Mouse (Mus musculus) CH12.LX (cell line): ENCODE measurements around the gene Rfpl4. TPM values are rescaled to one million over a fixed set of nuclear protein-coding genes. Genes with fewer than 3 reads are reported as not detected.
A peak's percentile ranks its signal among the peaks of the same experiment; 100 is the strongest.

Experiments
- DNase-seq: peaks from one replicate; pipeline ENCODE4 v3.0.0-alpha.2; 2013; ENCODE audit errors: extremely low read depth
- H3K27ac ChIP-seq: 2 replicates; pipeline ENCODE4 v1.5.1; 2012; ENCODE audit warnings: low read depth, mild to moderate bottlenecking, control low read depth, moderate library complexity; ENCODE audit not compliant: insufficient read depth
- H3K27me3 ChIP-seq: replicated peaks from 2 replicates; pipeline ENCODE3; 2012; ENCODE audit warnings: inconsistent platforms
- H3K36me3 ChIP-seq, 2 experiments: replicated peaks in 1 of 2; 2 replicates each; pipeline versions ENCODE3 to v1.6.1; 2012; ENCODE audit warnings: inconsistent platforms in 1 of 2, low read length in 1 of 2, mild to moderate bottlenecking in 1 of 2, mixed read lengths in 1 of 2, moderate library complexity in 1 of 2; ENCODE audit not compliant: control insufficient read depth in 1 of 2, insufficient read depth in 1 of 2
- H3K4me1 ChIP-seq, 2 experiments: 2 replicates each; pipeline ENCODE4 v1.6.1; 2012; ENCODE audit warnings: inconsistent platforms in 1 of 2, moderate library complexity in 1 of 2; ENCODE audit not compliant: insufficient read depth in 2 of 2, control insufficient read depth in 1 of 2
- H3K4me2 ChIP-seq: 2 replicates; pipeline ENCODE4 v1.6.1; 2012; ENCODE audit warnings: low read depth, mild to moderate bottlenecking, control low read depth; ENCODE audit not compliant: poor library complexity, insufficient read depth, severe bottlenecking
- H3K4me3 ChIP-seq, 3 experiments: fragments of 150-350 bp in 1 of 3; sonication (generic) in 1 of 3; replicated peaks in 1 of 3; 2 replicates each; pipeline versions ENCODE3 to v1.5.1; 2011 to 2012; ENCODE audit warnings: low read depth in 2 of 3, low read length in 2 of 3, mild to moderate bottlenecking in 2 of 3, moderate library complexity in 2 of 3, control low read depth in 1 of 3, improper control_type of control experiment in 1 of 3, inconsistent platforms in 1 of 3, mixed read lengths in 1 of 3; ENCODE audit not compliant: poor library complexity in 1 of 3
- H3K79me2 ChIP-seq: replicated peaks from 2 replicates; pipeline ENCODE4 v1.6.1; 2012; ENCODE audit warnings: mild to moderate bottlenecking, moderate library complexity; ENCODE audit not compliant: control insufficient read depth, poor library complexity, insufficient read depth, severe bottlenecking; ENCODE audit errors: extremely low read depth
- H3K9ac ChIP-seq: 2 replicates; pipeline ENCODE4 v1.6.1; 2012; ENCODE audit warnings: low read depth, mild to moderate bottlenecking, control low read depth, moderate library complexity; ENCODE audit not compliant: insufficient read depth
- H3K9me3 ChIP-seq: replicated peaks from 2 replicates; pipeline ENCODE3; 2012; ENCODE audit warnings: low read length, inconsistent platforms, mixed read lengths
- CHD2 ChIP-seq: IDR thresholded peaks from 2 replicates; pipeline ENCODE4 v1.6.1; 2011; ENCODE audit warnings: low read length, improper control_type of control experiment
- ELF1 ChIP-seq: IDR thresholded peaks from 2 replicates; pipeline ENCODE4 v1.6.1; 2014; ENCODE audit warnings: low read depth, mild to moderate bottlenecking, inconsistent platforms, low read length, improper control_type of control experiment
- EP300 ChIP-seq: IDR thresholded peaks from 2 replicates; pipeline ENCODE4 v1.6.1; 2011; ENCODE audit warnings: low read length, improper control_type of control experiment
- GABPA ChIP-seq: IDR thresholded peaks from 2 replicates; pipeline ENCODE4 v1.6.1; 2012; ENCODE audit warnings: low read depth, low read length, improper control_type of control experiment, inconsistent platforms; ENCODE audit not compliant: insufficient replicate concordance
- JUN ChIP-seq: IDR thresholded peaks from 2 replicates; pipeline ENCODE4 v1.6.1; 2011; ENCODE audit warnings: low read depth, mild to moderate bottlenecking, low read length, improper control_type of control experiment, moderate library complexity; ENCODE audit not compliant: insufficient read depth
- JUND ChIP-seq: conservative IDR thresholded peaks from 2 replicates; pipeline ENCODE4 v1.6.1; 2011; ENCODE audit warnings: low read depth, low read length, improper control_type of control experiment
- KAT2A ChIP-seq: IDR thresholded peaks from 2 replicates; pipeline ENCODE4 v1.6.1; 2012; ENCODE audit warnings: low read length, improper control_type of control experiment, inconsistent platforms; ENCODE audit not compliant: insufficient replicate concordance
- MAFK ChIP-seq: IDR thresholded peaks from 2 replicates; pipeline ENCODE4 v1.6.1; 2011; ENCODE audit warnings: low read length, improper control_type of control experiment; ENCODE audit not compliant: insufficient replicate concordance
- MAX ChIP-seq: IDR thresholded peaks from 2 replicates; pipeline ENCODE4 v1.6.1; 2011; ENCODE audit warnings: low read length, improper control_type of control experiment
- MAZ ChIP-seq: IDR thresholded peaks from 2 replicates; pipeline ENCODE4 v1.6.1; 2012; ENCODE audit warnings: low read depth, mild to moderate bottlenecking, inconsistent platforms, low read length, improper control_type of control experiment, moderate library complexity
- MXI1 ChIP-seq: IDR thresholded peaks from 2 replicates; pipeline ENCODE4 v1.6.1; 2011; ENCODE audit warnings: mild to moderate bottlenecking, low read depth, low read length, improper control_type of control experiment
- NELFE ChIP-seq: IDR thresholded peaks from 2 replicates; pipeline ENCODE4 v1.6.1; 2011; ENCODE audit warnings: low read depth, low read length, improper control_type of control experiment
- POLR2A ChIP-seq: IDR thresholded peaks from 2 replicates; pipeline ENCODE4 v1.6.1; 2011; ENCODE audit warnings: low read depth, mild to moderate bottlenecking, improper control_type of control experiment, low read length
- RAD21 ChIP-seq: IDR thresholded peaks from 2 replicates; pipeline ENCODE4 v1.6.1; 2011; ENCODE audit warnings: low read depth, mild to moderate bottlenecking, low read length, improper control_type of control experiment, moderate library complexity
- RCOR1 ChIP-seq: conservative IDR thresholded peaks from 2 replicates; pipeline ENCODE4 v1.6.1; 2012; ENCODE audit warnings: low read depth, mild to moderate bottlenecking, inconsistent platforms, low read length, improper control_type of control experiment
- SIN3A ChIP-seq: IDR thresholded peaks from 2 replicates; pipeline ENCODE4 v1.6.1; 2012; ENCODE audit warnings: low read length, improper control_type of control experiment, inconsistent platforms
- SMC3 ChIP-seq: IDR thresholded peaks from 2 replicates; pipeline ENCODE4 v1.6.1; 2011; ENCODE audit warnings: low read depth, low read length, improper control_type of control experiment
- TCF12 ChIP-seq: IDR thresholded peaks from 2 replicates; pipeline ENCODE4 v1.6.1; 2014; ENCODE audit warnings: low read depth, mild to moderate bottlenecking, inconsistent platforms, low read length, improper control_type of control experiment
- UBTF ChIP-seq: IDR thresholded peaks from 2 replicates; pipeline ENCODE4 v1.6.1; 2012; ENCODE audit warnings: low read depth, mild to moderate bottlenecking, inconsistent platforms, low read length, improper control_type of control experiment, moderate library complexity
- USF1 ChIP-seq: IDR thresholded peaks from 2 replicates; pipeline ENCODE4 v1.6.1; 2014; ENCODE audit warnings: low read depth, mild to moderate bottlenecking, inconsistent platforms, low read length, improper control_type of control experiment
- ZMIZ1 ChIP-seq: IDR thresholded peaks from 2 replicates; pipeline ENCODE4 v1.6.1; 2012; ENCODE audit warnings: low read depth, mild to moderate bottlenecking, inconsistent platforms, low read length, improper control_type of control experiment
- dilution Hi-C: fragments of 300-500 bp; cut with MboI; formaldehyde crosslinking; loops from 2 replicates; pipeline ENCODE4 v1.14.3; 2020; ENCODE audit warnings: low sequenced_read_pairs; ENCODE audit not compliant: extremely low pct_unique_long_range_greater_than_20kb, extremely low pct_ligation_motif_present
- in situ Hi-C: fragments of 300-500 bp; cut with MboI; formaldehyde crosslinking; loops from 3 replicates; pipeline ENCODE4 v1.14.3; 2019; ENCODE audit warnings: low sequenced_read_pairs, low pct_ligation_motif_present, low pct_unique_long_range_greater_than_20kb, mixed read lengths
- polyA plus RNA-seq: library from polyadenylated mRNA; unstranded; fragments of >175 nt; gene quantifications from 2 replicates; pipeline ENCODE4 v1.2.1, GENCODE M21; 2012; ENCODE audit warnings: low read depth; ENCODE audit not compliant: insufficient read length
- total RNA-seq, 2 experiments: library from RNA; depleted of rRNA; stranded (reverse); fragments of 300-350 nt in 1 of 2; fragments of >200 nt in 1 of 2; gene quantifications; 2 replicates each; pipeline ENCODE4 v1.2.3; 2012 to 2014

Gene Rfpl4
- total and polyA plus RNA-seq, 3 experiments, result not detected

- TF ChIP-seq EP300 (peak; percentile 97), JUN (no peak), UBTF (no peak), ZMIZ1 (no peak), RCOR1 (peak; percentile 75; the same call in 1 of the 2 replicates), GABPA (no peak), RAD21 (no peak; the same call in none of the 2 replicates), POLR2A (0 out of 2 replicates have a peak, but pooled peaks have one; percentile 11), KAT2A (no peak), USF1 (no peak)
Measured at GRCm38 (mm10) chr7:5101066-5101663, 15.6 kb downstream of the Rfpl4 start (continued).

DNA sequence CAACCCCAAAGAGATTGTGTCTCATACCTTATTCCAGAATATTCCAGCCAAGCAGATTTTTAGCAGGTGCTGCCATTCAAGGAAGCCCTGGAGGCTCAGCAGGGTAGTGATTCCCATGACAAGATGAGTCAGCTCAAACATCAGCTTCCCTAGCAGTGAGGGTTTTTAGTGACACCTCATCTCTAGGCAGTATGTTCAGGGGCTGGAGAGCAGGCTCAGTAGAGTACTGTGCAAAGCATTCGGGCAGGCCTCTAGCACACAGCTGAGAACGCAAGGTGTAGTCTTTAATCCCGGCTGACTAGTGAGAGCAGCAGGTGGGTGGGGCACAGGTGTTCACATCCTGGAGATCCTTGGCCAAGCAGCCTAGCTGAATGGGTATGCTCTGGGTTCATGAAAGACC lies 17.0 kb downstream of the Rfpl4 start:
- TF ChIP-seq MAX, result no peak
- TF ChIP-seq SMC3, result no peak
- no peak for TF ChIP-seq NELFE
- no peak for TF ChIP-seq RCOR1
- no peak for TF ChIP-seq MAZ
- no peak for TF ChIP-seq MXI1
- no peak overlapping the region for H3K4me2 ChIP-seq
- in situ Hi-C loops, result no loop called here
- no peak overlapping the region for H3K4me3 ChIP-seq
- dilution Hi-C loops, result no loop called here
- H3K27ac ChIP-seq, result peak overlapping the region; percentile 40
- peaks cover 43 to 55% of the 10 kb centered on the region in 2 experiments for H3K36me3 ChIP-seq
- no peak overlapping the region for H3K9ac ChIP-seq
- H3K79me2 ChIP-seq, result no peaks in the 10 kb centered on the region
- no peaks in the 10 kb centered on the region for H3K27me3 ChIP-seq
- DNase-seq, result no peak
- no peaks in the 10 kb centered on the region for H3K9me3 ChIP-seq
- peaks cover 11 to 40% of the 10 kb centered on the region in 2 experiments for H3K4me1 ChIP-seq

- Histone ChIP-seq H3K4me3 (no peak overlapping the region), H3K36me3 (peaks cover 54 to 66% of the 10 kb centered on the region in 2 experiments), H3K27me3 (no peaks in the 10 kb centered on the region), H3K79me2 (no peaks in the 10 kb centered on the region), H3K4me2 (no peak overlapping the region), H3K9ac (no peak overlapping the region), H3K27ac (no peak overlapping the region), H3K9me3 (no peaks in the 10 kb centered on the region), H3K4me1 (peaks cover 11 to 40% of the 10 kb centered on the region in 2 experiments)
- in situ Hi-C loops, result no loop called here
- DNase-seq, result no peak
- TF ChIP-seq SMC3 (no peak), RCOR1 (no peak), ELF1 (no peak), TCF12 (no peak), MAFK (no peak), USF1 (no peak), GABPA (no peak), POLR2A (no peak), CHD2 (no peak), JUND (no peak), SIN3A (no peak)
- dilution Hi-C loops, result no loop called here
Measured at GRCm38 (mm10) chr7:5098769-5099168, 18.0 kb downstream of the Rfpl4 start.
